Mouse (Mus musculus): ENCODE measurements at regions not wholly inside any gene's neighbourhood (a gene's known extent, or its start where the extent isn't known, plus 50 kb on each side); places are given as distances from the start of the nearest gene placed in this dataset.

DNA sequence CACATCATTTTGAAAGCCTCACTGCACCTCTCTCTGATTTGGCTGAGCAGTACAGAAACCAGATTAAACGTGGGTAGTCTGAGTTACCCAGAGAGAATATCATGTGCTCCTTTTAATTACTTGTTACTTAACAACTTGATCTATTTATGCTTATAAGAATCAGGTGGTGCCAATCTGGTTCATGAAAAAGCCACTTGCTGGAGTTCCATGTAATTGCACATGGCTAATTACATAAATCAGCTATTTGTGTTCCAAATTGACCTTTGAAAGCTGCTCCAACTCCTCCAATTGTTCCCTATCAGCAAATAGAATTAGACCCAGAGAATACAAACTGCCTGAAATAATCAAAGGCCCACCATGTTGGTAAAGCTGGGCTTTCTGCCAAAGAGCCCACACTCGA, 98.8 kb upstream of the Adcy1 start:
- 0 out of 2 replicates have a peak, but pooled peaks cover 4% of the 10 kb centered on the region for H3K9me3 ChIP-seq
- no peak overlapping the region for H3K4me3 ChIP-seq
- H3K27ac ChIP-seq: no peak overlapping the region
- H3K27me3 ChIP-seq (ENCODE audit: insufficient read depth, poor library complexity, severe bottlenecking): no peaks in the 10 kb centered on the region
- no peak for DNase-seq (ENCODE audit: low spot score)
- 66% methylated on average over 2 of the region's 2 CpGs for WGBS
- no peaks in the 10 kb centered on the region for H3K36me3 ChIP-seq
- H3K4me1 ChIP-seq (replicated peaks): 0 out of 2 replicates have a peak, but pooled peaks cover 2% of the 10 kb centered on the region

- Histone ChIP-seq H3K4me3 (no peak overlapping the region), H3K9me3 (0 out of 2 replicates have a peak, but pooled peaks cover 4% of the 10 kb centered on the region), H3K27ac (no peak overlapping the region), H3K4me1 (replicated peaks) (0 out of 2 replicates have a peak, but pooled peaks cover 2% of the 10 kb centered on the region), H3K27me3 (ENCODE audit: insufficient read depth, poor library complexity, severe bottlenecking) (no peaks in the 10 kb centered on the region), H3K36me3 (no peaks in the 10 kb centered on the region)
- WGBS: 90% methylated on average over 3 of the region's 3 CpGs
- DNase-seq (ENCODE audit: low spot score): no peak
Observed at GRCm38 (mm10) chr11:6963600-6963999, 99.7 kb upstream of the Adcy1 start.

DNA sequence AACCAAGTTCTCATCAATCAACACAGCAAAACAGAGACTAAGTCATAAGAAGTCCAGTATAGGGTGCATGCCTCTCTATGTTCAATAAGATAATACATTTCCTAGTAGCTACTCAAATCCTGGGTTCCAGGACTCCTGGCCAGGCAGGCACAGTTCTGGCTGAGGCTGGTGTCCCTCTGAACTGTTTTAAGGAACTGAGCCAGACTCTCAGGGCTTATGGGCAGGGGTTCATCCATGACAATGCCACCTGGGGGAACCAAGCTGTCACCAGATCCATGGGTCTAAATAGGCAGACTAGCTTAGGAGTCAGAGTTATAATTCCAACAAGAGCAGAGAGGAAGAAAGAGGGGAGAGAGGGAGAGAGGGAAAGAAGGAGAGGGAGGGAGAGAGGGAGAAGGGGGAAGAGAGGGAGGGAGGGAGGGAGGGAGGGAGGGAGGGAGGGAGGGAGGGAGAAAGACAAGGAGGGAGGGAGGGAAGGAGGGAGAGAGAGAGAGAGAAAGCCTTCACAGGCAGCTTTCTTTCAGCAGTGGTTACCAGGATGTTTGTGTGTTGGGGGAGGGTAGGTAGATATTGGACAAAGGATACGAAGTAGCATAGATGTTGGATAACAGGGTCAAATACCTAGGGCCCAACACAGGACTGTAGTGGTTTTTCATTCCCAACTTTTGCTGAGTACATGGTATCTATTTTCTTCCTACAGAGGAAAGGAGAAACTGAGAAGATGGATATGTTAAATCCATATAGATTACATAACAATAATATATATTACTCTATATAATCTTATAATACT, 100.3 kb upstream of the Adcy1 start:
- no peak for DNase-seq (ENCODE audit: low spot score)
- Histone ChIP-seq H3K9me3 (0 out of 2 replicates have a peak, but pooled peaks cover 6% of the 10 kb centered on the region), H3K27me3 (ENCODE audit: insufficient read depth, poor library complexity, severe bottlenecking) (no peaks in the 10 kb centered on the region), H3K36me3 (no peaks in the 10 kb centered on the region), H3K4me1 (replicated peaks) (0 out of 2 replicates have a peak, but pooled peaks cover 2% of the 10 kb centered on the region), H3K4me3 (no peak overlapping the region), H3K27ac (no peak overlapping the region)
- 88% methylated on average over 1 of the region's 1 CpGs for whole genome bisulfite sequencing

GRCm38 (mm10) chr11:6962322-6962721, 101.0 kb upstream of the Adcy1 start:
- Histone ChIP-seq H3K9me3 (0 out of 2 replicates have a peak, but pooled peaks cover 6% of the 10 kb centered on the region), H3K36me3 (no peaks in the 10 kb centered on the region), H3K4me3 (no peak overlapping the region), H3K4me1 (replicated peaks) (0 out of 2 replicates have a peak, but pooled peaks cover 2% of the 10 kb centered on the region), H3K27ac (no peak overlapping the region), H3K27me3 (ENCODE audit: insufficient read depth, poor library complexity, severe bottlenecking) (no peaks in the 10 kb centered on the region)
- DNase-seq (ENCODE audit: low spot score): no peak

- DNase-seq (ENCODE audit: low spot score): no peak
- Histone ChIP-seq H3K27me3 (ENCODE audit: insufficient read depth, poor library complexity, severe bottlenecking) (no peaks in the 10 kb centered on the region), H3K9me3 (no peaks in the 10 kb centered on the region), H3K4me3 (no peak overlapping the region), H3K4me1 (replicated peaks) (no peaks in the 10 kb centered on the region), H3K36me3 (no peaks in the 10 kb centered on the region), H3K27ac (no peak overlapping the region)
- 81% methylated on average over 1 of the region's 1 CpGs for WGBS
Observed at GRCm38 (mm10) chr11:6952787-6953186, 110.5 kb upstream of the Adcy1 start.

- Histone ChIP-seq H3K4me1 (replicated peaks) (no peaks in the 10 kb centered on the region), H3K36me3 (no peaks in the 10 kb centered on the region), H3K27me3 (ENCODE audit: insufficient read depth, poor library complexity, severe bottlenecking) (no peaks in the 10 kb centered on the region), H3K9me3 (no peaks in the 10 kb centered on the region), H3K27ac (no peak overlapping the region), H3K4me3 (no peak overlapping the region)
- DNase-seq (ENCODE audit: low spot score): no peak
Observed at GRCm38 (mm10) chr11:6951361-6951760, 111.9 kb upstream of the Adcy1 start.

DNA sequence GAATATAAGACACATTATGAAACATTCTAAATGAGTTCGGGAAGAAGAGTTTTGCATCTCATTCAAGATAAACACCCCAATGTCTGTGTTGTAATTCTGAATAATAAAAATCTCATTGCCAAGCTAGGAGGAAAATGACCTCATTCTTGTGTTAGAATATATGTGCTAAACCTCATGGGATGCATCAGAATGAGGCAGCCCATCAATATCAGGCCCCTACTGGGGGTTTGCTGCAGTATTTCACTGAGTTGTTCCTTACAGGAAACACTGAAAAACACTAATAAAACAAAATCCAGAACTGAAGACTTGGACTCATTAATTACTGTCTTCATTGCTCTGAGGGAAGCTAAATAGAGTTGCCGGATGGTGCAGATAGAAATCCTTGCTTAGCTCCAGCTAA, 111.6 kb upstream of the Gm11983 start:
- no peaks in the 10 kb centered on the region for H3K4me1 ChIP-seq (replicated peaks)
- 87% methylated on average over 2 of the region's 2 CpGs for WGBS
- no peaks in the 10 kb centered on the region for H3K27me3 ChIP-seq (ENCODE audit: insufficient read depth, poor library complexity, severe bottlenecking)
- H3K27ac ChIP-seq: no peak overlapping the region
- H3K4me3 ChIP-seq: no peak overlapping the region
- no peaks in the 10 kb centered on the region for H3K9me3 ChIP-seq
- H3K36me3 ChIP-seq: no peaks in the 10 kb centered on the region
- DNase-seq (ENCODE audit: low spot score): no peak

DNA sequence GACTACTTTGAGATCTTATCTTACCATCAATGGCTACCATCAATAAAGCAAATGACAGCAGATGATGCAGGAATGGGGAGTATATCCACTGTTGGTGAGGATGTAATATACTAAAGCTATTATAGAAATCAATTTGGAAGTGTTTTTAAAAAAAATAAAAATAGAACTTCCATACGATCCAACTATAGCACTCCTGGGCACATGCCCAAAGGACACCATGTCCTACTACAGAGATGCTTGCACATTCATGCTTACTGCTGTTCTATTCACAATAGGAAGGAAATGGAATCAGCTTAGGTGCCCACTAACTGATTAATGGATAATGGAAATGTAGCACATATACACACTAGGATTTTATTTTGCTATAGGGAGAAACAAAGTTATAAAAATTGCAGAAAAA, 96.7 kb upstream of the Gm11983 start:
- no peaks in the 10 kb centered on the region for H3K9me3 ChIP-seq
- no peaks in the 10 kb centered on the region for H3K4me1 ChIP-seq (replicated peaks)
- H3K36me3 ChIP-seq: no peaks in the 10 kb centered on the region
- no peak overlapping the region for H3K4me3 ChIP-seq
- WGBS: 89% methylated on average over 1 of the region's 1 CpGs
- no peak overlapping the region for H3K27ac ChIP-seq
- no peaks in the 10 kb centered on the region for H3K27me3 ChIP-seq (ENCODE audit: insufficient read depth, poor library complexity, severe bottlenecking)
- DNase-seq (ENCODE audit: low spot score): no peak

GRCm38 (mm10) chr11:6926036-6926435, 88.6 kb upstream of the Gm11983 start:
- 0 out of 2 replicates have a peak, but pooled peaks cover 4% of the 10 kb centered on the region for H3K9me3 ChIP-seq
- H3K4me3 ChIP-seq: no peak overlapping the region
- no peaks in the 10 kb centered on the region for H3K36me3 ChIP-seq
- no peak for DNase-seq (ENCODE audit: low spot score)
- no peak overlapping the region for H3K27ac ChIP-seq
- WGBS: 77% methylated on average over 8 of the region's 8 CpGs
- H3K27me3 ChIP-seq (ENCODE audit: insufficient read depth, poor library complexity, severe bottlenecking): no peaks in the 10 kb centered on the region
- H3K4me1 ChIP-seq (replicated peaks): peaks cover 15% of the 10 kb centered on the region

DNA sequence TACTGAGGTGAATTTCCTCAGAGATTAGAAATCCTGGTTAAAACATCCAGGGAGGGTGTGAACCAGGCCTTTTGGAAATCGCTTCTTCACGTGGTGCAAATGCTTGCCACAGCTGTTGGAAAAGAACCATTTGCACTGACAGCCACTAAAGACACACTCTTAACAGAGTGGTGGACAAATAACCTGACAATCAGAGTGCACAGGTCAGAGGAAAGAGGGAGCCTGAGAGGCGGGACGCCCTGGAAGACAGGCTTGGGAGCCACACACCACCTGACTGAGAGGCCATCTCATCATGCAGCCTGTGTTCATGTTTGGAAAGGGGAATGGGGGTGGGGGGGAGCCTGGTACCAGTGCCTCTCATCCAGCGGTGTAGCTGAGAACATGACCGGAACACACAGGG, 87.0 kb upstream of the Gm11983 start:
- no peak for DNase-seq (ENCODE audit: low spot score)
- WGBS: 34% methylated on average over 6 of the region's 6 CpGs
- Histone ChIP-seq H3K36me3 (no peaks in the 10 kb centered on the region), H3K27me3 (ENCODE audit: insufficient read depth, poor library complexity, severe bottlenecking) (no peaks in the 10 kb centered on the region), H3K4me3 (no peak overlapping the region), H3K27ac (no peak overlapping the region), H3K9me3 (0 out of 2 replicates have a peak, but pooled peaks cover 4% of the 10 kb centered on the region), H3K4me1 (replicated peaks) (peaks cover 15% of the 10 kb centered on the region)

DNA sequence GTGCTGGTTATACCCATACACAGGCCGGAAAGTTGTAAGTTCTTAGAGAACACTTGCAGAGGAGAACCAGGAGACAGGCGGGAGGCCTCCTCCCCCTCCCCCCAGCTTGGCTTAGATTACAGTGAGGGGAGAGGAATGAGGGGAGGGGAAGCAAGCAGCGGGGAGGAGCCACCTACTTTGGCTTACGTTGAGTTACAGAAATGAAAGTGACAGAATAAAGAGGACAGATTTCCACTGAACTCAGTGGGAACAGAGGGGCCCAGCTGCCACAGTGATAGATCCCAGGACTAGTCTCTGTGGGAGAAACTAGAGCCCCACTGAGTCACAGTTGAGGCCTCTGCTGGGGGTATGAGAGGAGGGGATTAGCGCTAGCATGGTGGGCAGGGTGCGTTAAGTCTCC, 86.5 kb upstream of the Gm11983 start:
- Histone ChIP-seq H3K9me3 (0 out of 2 replicates have a peak, but pooled peaks cover 4% of the 10 kb centered on the region), H3K4me1 (replicated peaks) (peaks cover 15% of the 10 kb centered on the region), H3K27ac (no peak overlapping the region), H3K4me3 (no peak overlapping the region), H3K36me3 (no peaks in the 10 kb centered on the region), H3K27me3 (ENCODE audit: insufficient read depth, poor library complexity, severe bottlenecking) (no peaks in the 10 kb centered on the region)
- 10% methylated on average over 6 of the region's 6 CpGs for WGBS
- DNase-seq (ENCODE audit: low spot score): no peak

- DNase-seq (ENCODE audit: low spot score): no peak
- peaks cover 1% of the 10 kb centered on the region; the same call in 1 of the 2 replicates for H3K4me1 ChIP-seq (replicated peaks)
- H3K9me3 ChIP-seq: peaks cover 19% of the 10 kb centered on the region; the same call in 1 of the 2 replicates
- H3K4me3 ChIP-seq: no peak overlapping the region
- WGBS: 96% methylated on average over 1 of the region's 1 CpGs
- H3K27ac ChIP-seq: no peak overlapping the region
- no peaks in the 10 kb centered on the region for H3K27me3 ChIP-seq (ENCODE audit: insufficient read depth, poor library complexity, severe bottlenecking)
- H3K36me3 ChIP-seq: no peaks in the 10 kb centered on the region
Observed at GRCm38 (mm10) chr11:6918546-6918945, 81.1 kb upstream of the Gm11983 start.

DNA sequence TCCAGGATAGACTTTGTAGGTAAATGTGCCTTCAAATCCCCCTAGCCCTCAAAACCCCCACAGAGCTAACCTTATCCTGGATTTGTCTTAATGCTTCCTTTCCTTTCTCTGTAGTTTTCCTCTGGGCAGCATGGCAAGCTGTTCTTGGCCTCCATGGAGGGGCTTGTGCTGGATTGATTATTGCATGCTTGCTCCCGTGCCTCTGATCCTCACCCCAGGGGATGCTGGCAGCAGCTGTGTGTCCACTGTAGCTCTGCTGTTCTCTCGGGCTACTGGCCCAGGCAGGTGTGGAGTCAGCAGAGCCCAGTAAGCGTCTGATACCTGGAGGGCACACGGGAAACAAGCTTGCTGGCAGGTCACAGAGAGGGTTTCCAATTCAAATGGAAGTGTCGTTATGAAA, 68.2 kb upstream of the Gm11983 start:
- peaks cover 10% of the 10 kb centered on the region for H3K4me1 ChIP-seq (replicated peaks)
- no peak overlapping the region for H3K27ac ChIP-seq
- no peaks in the 10 kb centered on the region for H3K36me3 ChIP-seq
- WGBS: 38% methylated on average over 5 of the region's 5 CpGs
- DNase-seq (ENCODE audit: low spot score): no peak
- H3K9me3 ChIP-seq: no peaks in the 10 kb centered on the region
- H3K4me3 ChIP-seq: no peak overlapping the region
- peaks cover 3% of the 10 kb centered on the region; the same call in 1 of the 2 replicates for H3K27me3 ChIP-seq (ENCODE audit: insufficient read depth, poor library complexity, severe bottlenecking)

Data from hindbrain, embryonic 10.5 days (tissue).